Mouse (Mus musculus) cerebral cortex, adult 2 months (tissue): ENCODE measurements around the gene Ppp1r13l.

ENCODE experiments used
- WGBS: fragments of 180-500 bp; shearing (Covaris S2); methylation state at CpG from one replicate; pipeline ENCODE4 v1.1.7; 2018; 5-methylcytosine and 5-hydroxymethylcytosine counted together

Gene Ppp1r13l

GRCm38 (mm10) chr7:19338060-19338459 lies 21.5 kb upstream of the Ppp1r13l start:
- WGBS = 70% methylated on average over 2 of the region's 2 CpGs

- WGBS = 62% methylated on average over 7 of the region's 7 CpGs
Measured at GRCm38 (mm10) chr7:19338596-19338995, 21.0 kb upstream of the Ppp1r13l start.

- WGBS = 20% methylated on average over 10 of the region's 10 CpGs
Measured at GRCm38 (mm10) chr7:19341250-19341649, 18.3 kb upstream of the Ppp1r13l start.

GRCm38 (mm10) chr7:19341761-19342409 lies 17.7 kb upstream of the Ppp1r13l start:
- 1% methylated on average over 41 of the region's 41 CpGs for WGBS

- under 1% methylated on average over 27 of the region's 27 CpGs for WGBS
Measured at GRCm38 (mm10) chr7:19342481-19343027, 17.0 kb upstream of the Ppp1r13l start.

- WGBS = 1% methylated on average over 11 of the region's 11 CpGs
Measured at GRCm38 (mm10) chr7:19343210-19343808, 16.2 kb upstream of the Ppp1r13l start.

- WGBS = 12% methylated on average over 12 of the region's 12 CpGs
Measured at GRCm38 (mm10) chr7:19344237-19344847, 15.2 kb upstream of the Ppp1r13l start, which contains the start of gene Ercc1. Gene Ercc1, plus strand, starts transcription at chr7:19344778.

GRCm38 (mm10) chr7:19344938-19345471 lies 14.5 kb upstream of the Ppp1r13l start:
- WGBS = under 1% methylated on average over 31 of the region's 31 CpGs

GRCm38 (mm10) chr7:19349188-19349915 lies 10.2 kb upstream of the Ppp1r13l start:
- WGBS = 78% methylated on average over 13 of the region's 13 CpGs

- WGBS = 96% methylated on average over 8 of the region's 8 CpGs
Measured at GRCm38 (mm10) chr7:19350221-19350620, 9.3 kb upstream of the Ppp1r13l start.

- 85% methylated on average over 5 of the region's 5 CpGs for WGBS
Measured at GRCm38 (mm10) chr7:19354991-19355390, 4.6 kb upstream of the Ppp1r13l start.

- 74% methylated on average over 10 of the region's 10 CpGs for WGBS
Measured at GRCm38 (mm10) chr7:19356311-19356710, 3.2 kb upstream of the Ppp1r13l start.

- 90% methylated on average over 25 of the region's 25 CpGs for WGBS
Measured at GRCm38 (mm10) chr7:19357381-19358375, 1.9 kb upstream of the Ppp1r13l start.

GRCm38 (mm10) chr7:19358634-19359033 lies 915 bp upstream of the Ppp1r13l start:
- WGBS = 7% methylated on average over 13 of the region's 13 CpGs

GRCm38 (mm10) chr7:19359892-19360641 lies 518 bp downstream of the Ppp1r13l start:
- under 1% methylated on average over 45 of the region's 45 CpGs for WGBS

GRCm38 (mm10) chr7:19360944-19361343 lies 1.4 kb downstream of the Ppp1r13l start:
- under 1% methylated on average over 27 of the region's 27 CpGs for WGBS

GRCm38 (mm10) chr7:19361720-19362119 lies 2.2 kb downstream of the Ppp1r13l start:
- WGBS = 8% methylated on average over 16 of the region's 16 CpGs

- WGBS = 64% methylated on average over 4 of the region's 4 CpGs
Measured at GRCm38 (mm10) chr7:19362276-19362675, 2.7 kb downstream of the Ppp1r13l start.

- WGBS = 23% methylated on average over 18 of the region's 18 CpGs
Measured at GRCm38 (mm10) chr7:19363881-19364280, 4.3 kb downstream of the Ppp1r13l start.

- WGBS = 76% methylated on average over 4 of the region's 4 CpGs
Measured at GRCm38 (mm10) chr7:19365376-19365775, 5.8 kb downstream of the Ppp1r13l start.
